Mouse (Mus musculus) hindbrain, embryonic 14.5 days (tissue): ENCODE data around the gene Mrps6. TPM values are rescaled to one million over a fixed set of nuclear protein-coding genes. Genes with fewer than 3 reads are reported as not detected.
"Not testable (repeated sequence)": the region's sequence is repeated elsewhere in the genome, so short reads cannot be mapped to it uniquely, and the experiment has no call there.

Experiments used
- ATAC-seq: fragments of 200-750 bp; cut with Nextera tagmentation; 2 replicates; pipeline ENCODE4 v1.8.0; 2017; ENCODE audit warnings: moderate number of reproducible peaks, mild to moderate bottlenecking, moderate TSS enrichment, moderate library complexity; ENCODE audit not compliant: low FRiP score
- DNase-seq: peaks from one replicate; pipeline ENCODE4 v3.0.0-alpha.2; 2015; ENCODE audit warnings: low spot score
- H3K27ac ChIP-seq: fragments of 300-500 bp; sonication (generic); 2 replicates; pipeline ENCODE4 v1.5.1; 2014; ENCODE audit warnings: mild to moderate bottlenecking, moderate library complexity
- H3K27me3 ChIP-seq: fragments of 300-500 bp; sonication (generic); 2 replicates; pipeline ENCODE4 v1.6.1; 2014; ENCODE audit warnings: mild to moderate bottlenecking, low read length, mixed read lengths; ENCODE audit not compliant: control insufficient read depth, insufficient read depth
- H3K36me3 ChIP-seq: fragments of 300-500 bp; sonication (generic); replicated peaks from 2 replicates; pipeline ENCODE4 v1.6.1; 2014; ENCODE audit not compliant: control insufficient read depth, insufficient read depth
- H3K4me1 ChIP-seq: fragments of 300-500 bp; sonication (generic); replicated peaks from 2 replicates; pipeline ENCODE4 v1.6.1; 2014; ENCODE audit warnings: antibody characterized with exemption, low read length, mixed read lengths; ENCODE audit not compliant: control insufficient read depth, insufficient read depth
- H3K4me2 ChIP-seq: fragments of 300-500 bp; sonication (generic); replicated peaks from 2 replicates; pipeline ENCODE4 v1.6.1; 2014; ENCODE audit warnings: mild to moderate bottlenecking, moderate library complexity
- H3K4me3 ChIP-seq: fragments of 300-500 bp; sonication (generic); replicated peaks from 2 replicates; pipeline ENCODE4 v1.5.1; 2014; ENCODE audit warnings: mild to moderate bottlenecking, low read length
- H3K9ac ChIP-seq: fragments of 300-500 bp; sonication (generic); 2 replicates; pipeline ENCODE4 v1.6.1; 2014
- H3K9me3 ChIP-seq: fragments of 300-500 bp; sonication (generic); 2 replicates; pipeline ENCODE4 v1.6.1; 2016; ENCODE audit warnings: low read length; ENCODE audit not compliant: control insufficient read depth
- WGBS: fragments of 180-500 bp; shearing (Covaris S2); extraction: QIAGEN DNeasy Blood & Tissue Kit; methylation state at CpG from one replicate; pipeline ENCODE4 v1.1.7; 2014; 5-methylcytosine and 5-hydroxymethylcytosine counted together
- polyA plus RNA-seq: library from polyadenylated mRNA; unstranded; fragments of >200 nt; fragmentation: Nextera tagmentation; extraction: Ambion mirVana; gene quantifications from 2 replicates; pipeline ENCODE4 v1.2.1, GENCODE M21; 2014

Mrps6 gene
- polyA plus RNA-seq, 1 experiment from 2014 or later: 222 TPM

- WGBS: 79% methylated on average over 10 of the region's 10 CpGs
Observed at GRCm38 (mm10) chr16:92098351-92099051, 40.4 kb downstream of the Mrps6 start.

DNA sequence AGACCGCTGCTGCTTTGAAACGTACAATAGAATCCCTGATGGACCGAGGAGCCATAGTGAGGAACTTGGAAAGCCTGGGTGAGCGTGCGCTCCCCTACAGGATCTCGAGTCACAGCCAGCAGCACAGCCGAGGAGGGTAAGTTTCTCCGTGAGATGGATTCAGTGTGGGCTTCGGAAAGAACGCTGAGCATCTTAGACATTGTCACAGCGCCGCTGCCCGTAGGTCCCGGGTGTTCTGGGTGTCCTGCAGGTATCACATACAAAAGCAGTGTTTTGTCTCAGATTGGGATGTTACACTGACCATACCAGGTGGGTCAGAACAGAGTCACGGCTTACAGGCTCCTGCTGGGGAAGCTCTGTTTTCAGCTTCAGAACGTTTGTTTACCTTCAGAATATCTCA is 41.5 kb downstream of the Mrps6 start:
- 87% methylated on average over 16 of the region's 16 CpGs for WGBS
- Histone ChIP-seq H3K4me3 (no peak overlapping the region), H3K9ac (no peak overlapping the region), H3K36me3 (peaks cover 9% of the 10 kb centered on the region; the same call in 1 of the 2 replicates), H3K27ac (no peak overlapping the region), H3K4me2 (no peak overlapping the region), H3K27me3 (no peaks in the 10 kb centered on the region), H3K9me3 (no peaks in the 10 kb centered on the region), H3K4me1 (no peaks in the 10 kb centered on the region; the same call in 1 of the 2 replicates)
- ATAC-seq (no peak), DNase-seq (no peak)

More at GRCm38 (mm10) chr16:92098351-92099051, 40.4 kb downstream of the Mrps6 start:
- H3K4me1 ChIP-seq: no peaks in the 10 kb centered on the region; the same call in 1 of the 2 replicates
- ATAC-seq: no peak
- H3K4me2 ChIP-seq: no peak overlapping the region
- no peak for DNase-seq
- no peak overlapping the region for H3K9ac ChIP-seq
- no peak overlapping the region for H3K27ac ChIP-seq
- H3K27me3 ChIP-seq: no peaks in the 10 kb centered on the region
- H3K4me3 ChIP-seq: no peak overlapping the region
- H3K36me3 ChIP-seq: peaks cover 16% of the 10 kb centered on the region; the same call in 1 of the 2 replicates
- no peaks in the 10 kb centered on the region for H3K9me3 ChIP-seq

DNA sequence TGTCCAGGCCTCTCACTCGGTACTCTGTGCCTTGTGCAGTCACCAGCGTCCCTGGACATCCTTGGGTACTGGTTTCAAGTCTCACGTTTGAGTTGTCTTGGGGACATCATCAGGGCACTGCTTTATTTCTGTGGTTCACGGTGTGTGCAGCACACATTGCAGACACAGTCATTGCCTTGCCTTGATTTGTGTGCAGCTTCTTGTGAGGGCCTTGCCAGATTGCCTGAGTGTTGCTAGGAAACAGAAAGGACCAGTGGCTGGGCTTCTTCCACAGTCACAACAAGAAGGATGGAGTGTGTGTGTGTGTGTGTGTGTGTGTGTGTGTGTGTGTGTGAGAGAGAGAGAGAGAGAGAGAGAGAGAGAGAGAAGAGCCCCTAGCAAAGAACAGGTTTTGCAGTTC is 42.0 kb downstream of the Mrps6 start:
- ATAC-seq: peak; percentile 21; the same call in 1 of the 2 replicates
- H3K4me3 ChIP-seq: no peak overlapping the region
- H3K9ac ChIP-seq: no peak overlapping the region
- H3K9me3 ChIP-seq: no peaks in the 10 kb centered on the region
- 60% methylated on average over 4 of the region's 4 CpGs for WGBS
- 0 out of 2 replicates have a peak, but pooled peaks cover 4% of the 10 kb centered on the region for H3K36me3 ChIP-seq
- no peaks in the 10 kb centered on the region for H3K27me3 ChIP-seq
- H3K4me2 ChIP-seq: no peak overlapping the region
- no peak for DNase-seq
- no peaks in the 10 kb centered on the region; the same call in 1 of the 2 replicates for H3K4me1 ChIP-seq
- H3K27ac ChIP-seq: no peak overlapping the region

- Histone ChIP-seq H3K9ac (no peak overlapping the region), H3K4me3 (no peak overlapping the region), H3K36me3 (0 out of 2 replicates have a peak, but pooled peaks cover 2% of the 10 kb centered on the region), H3K27ac (no peak overlapping the region), H3K4me2 (no peak overlapping the region), H3K27me3 (no peaks in the 10 kb centered on the region), H3K4me1 (no peaks in the 10 kb centered on the region; the same call in 1 of the 2 replicates), H3K9me3 (no peaks in the 10 kb centered on the region)
- ATAC-seq (no peak), DNase-seq (no peak)
- WGBS: 76% methylated on average over 5 of the region's 5 CpGs
Observed at GRCm38 (mm10) chr16:92102115-92102514, 44.0 kb downstream of the Mrps6 start.

DNA sequence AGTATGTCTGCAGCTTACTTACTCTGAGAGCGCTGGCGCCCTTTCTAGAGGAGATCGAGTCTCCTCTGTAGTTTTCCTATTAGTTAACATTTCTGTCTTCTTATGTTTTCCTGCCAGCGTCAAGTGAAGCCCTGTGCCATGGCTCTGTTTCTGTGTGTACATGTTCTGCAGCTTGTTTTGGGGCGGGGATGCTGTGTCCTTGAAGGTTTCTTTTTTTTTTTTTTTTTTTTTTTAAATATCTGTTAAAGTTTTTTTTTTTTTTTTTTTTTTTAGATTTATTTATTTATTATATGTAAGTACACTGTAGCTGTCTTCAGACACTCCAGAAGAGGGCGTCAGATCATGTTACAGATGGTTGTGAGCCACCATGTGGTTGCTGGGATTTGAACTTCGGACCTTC is 44.9 kb downstream of the Mrps6 start:
- not testable (repeated sequence) for H3K27ac ChIP-seq, ATAC-seq, H3K4me2 ChIP-seq, DNase-seq, H3K27me3 ChIP-seq, H3K9ac ChIP-seq, H3K4me1 ChIP-seq, H3K36me3 ChIP-seq, H3K4me3 ChIP-seq, H3K9me3 ChIP-seq
- 94% methylated on average over 6 of the region's 7 CpGs for WGBS

DNA sequence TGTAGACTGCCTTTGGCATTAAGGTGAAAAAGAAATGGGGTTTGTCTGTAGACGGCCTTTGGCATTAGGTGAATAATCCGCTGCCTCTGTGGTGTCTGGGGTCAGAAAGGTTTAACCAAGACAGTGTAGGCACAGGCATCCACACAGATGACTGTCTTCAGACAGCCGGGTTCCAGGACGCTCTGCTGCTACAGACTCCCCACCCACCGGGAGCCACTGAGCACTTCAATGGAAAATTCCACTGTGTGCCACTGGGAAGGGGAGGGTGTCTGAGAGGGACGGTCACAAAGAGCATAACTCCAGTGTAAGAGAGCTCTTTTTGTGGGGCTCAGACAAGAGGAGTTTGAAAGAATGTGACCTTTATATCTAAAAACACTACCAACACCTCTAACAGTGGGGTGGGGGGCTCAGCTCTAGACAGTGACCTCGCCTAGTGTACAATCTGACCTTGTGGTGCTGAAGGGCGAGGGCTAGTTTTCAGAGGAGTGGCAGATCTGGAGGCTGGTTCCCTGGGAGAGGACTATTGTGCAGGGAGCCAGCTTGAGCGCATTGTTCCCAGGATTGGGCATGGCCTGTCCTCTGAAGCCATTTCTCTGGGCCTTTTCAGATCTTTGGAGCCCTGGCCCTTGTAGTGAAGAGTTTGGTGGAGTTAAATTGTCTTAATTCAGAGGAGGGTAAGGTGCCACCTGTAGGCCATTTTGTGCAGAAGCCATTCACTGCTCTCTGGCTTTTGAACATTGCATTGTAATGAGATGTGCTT is 45.7 kb downstream of the Mrps6 start:
- Histone ChIP-seq H3K4me3 (no peak overlapping the region), H3K27me3 (no peaks in the 10 kb centered on the region), H3K27ac (no peak overlapping the region), H3K4me1 (no peaks in the 10 kb centered on the region; the same call in 1 of the 2 replicates), H3K36me3 (0 out of 2 replicates have a peak, but pooled peaks cover 2% of the 10 kb centered on the region), H3K9ac (no peak overlapping the region), H3K4me2 (no peak overlapping the region), H3K9me3 (no peaks in the 10 kb centered on the region)
- ATAC-seq (peak; percentile 34; the same call in 1 of the 2 replicates), DNase-seq (no peak)
- whole genome bisulfite sequencing: 22% methylated on average over 9 of the region's 9 CpGs

DNA sequence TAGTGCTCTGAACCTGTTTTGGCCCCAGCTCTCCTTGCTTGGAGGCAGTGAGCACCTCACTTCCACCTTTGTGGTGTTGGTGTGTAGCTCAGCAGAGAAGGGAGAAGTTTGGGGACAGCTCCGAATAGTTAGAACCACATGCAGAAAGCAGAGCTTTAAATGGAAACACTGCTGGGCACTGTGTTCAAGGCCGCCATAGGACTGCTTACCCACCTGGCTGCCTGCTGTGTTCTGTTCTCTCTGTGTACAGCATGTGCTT is 46.2 kb downstream of the Mrps6 start:
- ATAC-seq (no peak), DNase-seq (no peak)
- Histone ChIP-seq H3K27me3 (no peaks in the 10 kb centered on the region), H3K9me3 (no peaks in the 10 kb centered on the region), H3K4me2 (no peak overlapping the region), H3K4me3 (no peak overlapping the region), H3K4me1 (no peaks in the 10 kb centered on the region; the same call in 1 of the 2 replicates), H3K27ac (no peak overlapping the region), H3K9ac (no peak overlapping the region), H3K36me3 (0 out of 2 replicates have a peak, but pooled peaks cover 2% of the 10 kb centered on the region)
- WGBS: 82% methylated on average over 2 of the region's 2 CpGs

DNA sequence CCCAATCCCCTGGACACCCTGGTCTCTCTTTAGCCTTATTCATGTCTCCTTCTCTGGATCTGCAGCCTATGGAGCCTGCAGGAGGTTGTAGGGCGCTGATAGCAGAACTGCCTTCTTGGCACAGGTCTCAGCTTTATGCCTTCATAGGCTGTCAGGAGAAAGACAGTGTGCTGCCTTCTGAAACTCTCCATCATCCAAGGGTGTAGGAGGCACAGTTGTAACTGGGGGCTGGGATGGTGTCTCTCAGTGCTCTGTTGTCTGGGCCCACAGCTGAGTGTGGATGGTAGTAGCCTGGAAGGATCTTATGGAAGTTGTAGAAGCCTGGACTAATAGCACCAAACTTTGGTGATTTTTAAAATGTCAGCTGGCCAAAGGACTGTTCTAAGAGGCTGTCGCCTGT is 46.9 kb downstream of the Mrps6 start:
- WGBS: 100% methylated on average over 2 of the region's 2 CpGs
- no peak overlapping the region for H3K4me2 ChIP-seq
- H3K4me3 ChIP-seq: no peak overlapping the region
- 0 out of 2 replicates have a peak, but pooled peaks cover 2% of the 10 kb centered on the region for H3K36me3 ChIP-seq
- DNase-seq: no peak
- no peak overlapping the region for H3K27ac ChIP-seq
- ATAC-seq: no peak
- no peaks in the 10 kb centered on the region for H3K27me3 ChIP-seq
- H3K9ac ChIP-seq: no peak overlapping the region
- H3K9me3 ChIP-seq: no peaks in the 10 kb centered on the region
- no peaks in the 10 kb centered on the region; the same call in 1 of the 2 replicates for H3K4me1 ChIP-seq

DNA sequence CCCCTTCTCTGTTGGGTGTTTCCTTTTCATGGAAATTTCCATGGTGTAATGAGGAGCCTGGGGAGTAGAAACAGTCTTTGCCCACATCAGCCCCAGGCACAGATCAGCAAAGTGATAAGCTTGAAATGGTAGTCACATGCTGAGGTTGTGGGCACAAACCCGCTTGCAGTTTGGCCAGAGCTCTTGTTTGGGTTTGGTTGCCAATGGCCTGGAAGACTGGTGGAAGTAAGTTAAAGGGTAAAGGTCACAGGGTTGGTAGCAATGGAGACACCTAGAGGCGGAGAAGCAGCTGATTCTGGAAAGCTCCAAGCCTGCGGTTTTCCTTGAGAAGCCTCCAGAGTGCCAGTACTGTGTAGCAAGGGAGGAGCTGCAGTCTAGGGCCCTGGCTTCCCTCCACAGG is 47.6 kb downstream of the Mrps6 start:
- no peak for ATAC-seq
- no peak overlapping the region for H3K4me3 ChIP-seq
- DNase-seq: no peak
- 73% methylated on average over 3 of the region's 3 CpGs for WGBS
- H3K36me3 ChIP-seq: 0 out of 2 replicates have a peak, but pooled peaks cover 2% of the 10 kb centered on the region
- H3K4me2 ChIP-seq: no peak overlapping the region
- no peaks in the 10 kb centered on the region for H3K4me1 ChIP-seq
- H3K27ac ChIP-seq: no peak overlapping the region
- no peak overlapping the region for H3K9ac ChIP-seq
- no peaks in the 10 kb centered on the region for H3K27me3 ChIP-seq
- H3K9me3 ChIP-seq: no peaks in the 10 kb centered on the region
